Mouse (Mus musculus): Measurements from ENCODE around the gene Caskin1. TPM values are rescaled to one million over a fixed set of nuclear protein-coding genes. Genes with fewer than 3 reads are reported as not detected.

Gene Caskin1
- total RNA-seq, 2 experiments from 2014 or later = 0.05 TPM

GRCm38 (mm10) chr17:24529883-24530282, 41.5 kb downstream of the Caskin1 start:
- no peak for DNase-seq
- intact Hi-C loops (cut with DNase I) = loop anchor here (5.0 kb wide), 2 partner anchors 97 to 127 kb away; partner anchors contain the start of gene Npw

- no peak for DNase-seq
- intact Hi-C loops (cut with DNase I) = loop anchor here (5.0 kb wide), 2 partner anchors 97 to 127 kb away; partner anchors contain the start of gene Npw
Observed at GRCm38 (mm10) chr17:24530361-24531050, 42.1 kb downstream of the Caskin1 start.

DNA sequence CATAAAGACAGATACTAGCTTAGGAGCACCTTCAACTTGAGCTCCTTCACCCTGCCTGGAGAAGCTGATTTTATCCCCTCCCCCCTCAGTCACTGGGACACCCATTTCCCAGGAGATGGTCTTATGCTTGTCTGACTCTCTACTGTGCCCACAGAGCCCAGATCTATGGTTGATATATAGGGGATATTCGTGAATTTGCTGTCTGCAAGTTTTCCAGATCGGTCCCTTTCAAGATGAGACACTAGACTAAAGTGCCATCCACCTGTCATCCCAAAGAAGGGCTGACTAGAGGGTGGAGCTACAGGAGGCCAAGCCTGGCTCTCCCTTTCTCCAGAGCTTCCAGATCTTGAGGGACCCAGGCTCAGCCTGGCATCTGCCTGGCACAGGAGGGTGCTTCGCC, 42.7 kb downstream of the Caskin1 start:
- DNase-seq = no peak
- intact Hi-C loops (cut with DNase I) = loop anchor here (5.0 kb wide), 2 partner anchors 96 to 126 kb away; partner anchors contain the start of gene Npw

DNA sequence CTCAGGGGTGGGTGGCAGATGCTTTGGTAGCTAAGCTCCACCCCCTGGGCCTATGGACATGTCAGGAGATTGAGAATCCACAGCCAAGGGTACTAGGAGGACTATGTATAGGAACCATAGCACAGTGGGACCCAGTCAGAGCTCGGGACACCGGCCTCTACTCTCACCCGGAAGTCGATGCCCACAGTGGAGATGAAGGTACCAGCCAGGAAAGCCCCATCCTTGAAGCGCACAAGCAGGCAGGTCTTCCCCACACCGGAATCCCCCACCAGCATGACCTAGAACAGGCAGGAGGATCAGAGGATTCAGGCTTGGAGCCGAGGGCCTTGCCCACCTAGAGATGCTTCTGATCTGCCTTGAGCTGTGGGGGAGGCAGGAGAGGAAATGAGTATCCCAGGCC, 43.6 kb downstream of the Caskin1 start:
- no peak for DNase-seq
- intact Hi-C loops (cut with DNase I) = loop anchor here (5.0 kb wide), 2 partner anchors 95 to 125 kb away; partner anchors contain the start of gene Npw

DNA sequence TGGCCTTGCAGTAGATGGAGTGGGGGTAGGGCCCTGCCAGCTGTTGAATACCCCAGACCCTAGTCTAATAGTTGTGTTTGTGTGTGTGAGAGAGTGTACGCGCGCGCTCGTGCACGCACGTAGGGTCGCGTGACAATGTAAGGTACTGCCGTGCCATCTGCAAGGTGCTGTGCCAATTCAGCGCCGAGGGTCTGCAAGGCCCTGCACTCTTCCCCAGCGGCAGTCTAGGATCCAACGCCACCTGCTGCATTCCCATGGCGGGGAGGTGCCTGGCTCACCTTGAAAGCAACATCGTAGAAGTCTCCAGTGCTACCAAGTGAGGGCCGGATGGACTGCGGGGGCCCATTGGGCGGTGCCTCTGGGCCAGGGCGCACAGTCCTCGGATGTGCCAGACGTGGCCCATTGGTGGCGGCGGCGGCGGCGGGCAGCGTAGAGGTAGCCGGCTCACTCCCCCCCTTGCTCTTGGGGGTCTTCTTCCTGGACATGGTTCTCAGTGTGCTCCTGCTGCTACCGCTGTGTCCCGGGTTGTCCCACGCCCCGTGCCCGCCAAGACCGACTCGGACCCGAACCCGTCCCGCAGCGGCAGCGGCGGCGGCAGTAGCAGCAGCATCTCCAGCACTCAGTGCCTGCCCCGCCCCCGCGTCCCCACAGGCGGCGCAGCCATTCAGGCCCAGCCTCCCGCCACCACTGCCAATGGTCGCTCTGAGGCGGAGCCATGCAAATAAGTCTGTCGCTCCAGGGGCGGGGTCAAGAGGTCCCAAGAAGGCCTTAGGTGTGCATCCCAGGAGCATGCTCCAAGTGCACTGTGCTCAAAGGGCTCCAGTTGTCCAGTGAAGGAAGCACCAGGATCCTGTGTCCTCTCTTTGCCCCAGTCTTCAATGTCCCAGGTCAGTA, 44.9 kb downstream of the Caskin1 start:
- intact Hi-C loops (cut with DNase I) = loop anchor here (5.0 kb wide), 2 partner anchors 94 to 124 kb away; partner anchors contain the start of gene Npw
- peak; percentile 75 to 82 for DNase-seq

DNA sequence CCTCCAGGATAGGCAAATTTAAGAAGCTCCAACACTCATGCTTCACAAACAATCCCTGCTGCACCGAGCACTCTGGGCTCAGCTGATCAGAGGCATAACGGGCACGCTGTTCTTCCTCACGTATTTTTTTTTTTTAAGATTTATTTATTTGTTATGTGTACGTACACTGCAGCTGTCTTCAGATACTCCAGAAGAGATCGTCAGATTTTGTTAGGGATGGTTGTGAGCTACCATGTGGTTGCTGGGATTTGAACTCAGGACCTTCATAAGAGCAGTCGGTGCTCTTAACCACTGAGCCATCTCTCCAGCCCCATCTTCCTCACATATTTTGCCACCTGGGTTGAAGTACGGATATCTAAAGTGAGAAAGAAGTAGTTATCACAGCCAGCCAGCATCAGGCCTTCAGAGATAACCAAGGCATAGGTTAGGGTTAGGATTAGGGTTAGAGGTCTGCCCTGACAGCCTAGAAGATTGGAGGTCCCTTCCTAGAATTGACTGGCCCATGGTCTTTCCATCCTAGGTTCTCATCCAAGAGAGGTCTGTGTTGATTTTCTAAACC, 45.8 kb downstream of the Caskin1 start, which contains the start of gene Rab26:
Gene Rab26 (minus strand): TSS at position 51 of the 559 bp plus-strand sequence.
- intact Hi-C loops (cut with DNase I) = loop anchor here (5.0 kb wide), 2 partner anchors 93 to 123 kb away; partner anchors contain the start of gene Npw

GRCm38 (mm10) chr17:24535300-24535699, 46.9 kb downstream of the Caskin1 start:
- intact Hi-C loops (cut with DNase I) = no loop called here
- no peak for DNase-seq

More for the DNA sequence above, 45.8 kb downstream of the Caskin1 start, which contains the start of gene Rab26:
- DNase-seq = no peak

DNA sequence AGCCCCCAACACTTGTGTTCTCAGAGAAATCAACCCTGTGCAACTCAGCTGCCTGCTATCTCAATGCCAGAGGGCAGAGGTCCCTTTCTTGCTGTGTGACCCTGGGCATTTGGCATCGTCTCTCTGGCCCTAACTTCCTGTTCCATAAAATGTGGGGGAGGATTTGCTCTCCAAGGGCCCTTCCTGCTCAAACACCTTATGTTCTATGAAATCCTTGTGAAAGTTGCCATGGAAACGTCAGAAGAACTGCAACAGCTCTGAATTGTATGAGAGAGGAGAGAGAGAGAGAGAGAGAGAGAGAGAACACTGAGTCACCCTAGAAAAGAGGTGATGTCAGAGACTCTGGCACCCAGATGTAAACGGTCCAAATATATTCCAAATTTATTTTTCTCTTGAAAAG, 49.1 kb downstream of the Caskin1 start:
- DNase-seq = no peak
- intact Hi-C loops (cut with DNase I) = no loop called here

DNA sequence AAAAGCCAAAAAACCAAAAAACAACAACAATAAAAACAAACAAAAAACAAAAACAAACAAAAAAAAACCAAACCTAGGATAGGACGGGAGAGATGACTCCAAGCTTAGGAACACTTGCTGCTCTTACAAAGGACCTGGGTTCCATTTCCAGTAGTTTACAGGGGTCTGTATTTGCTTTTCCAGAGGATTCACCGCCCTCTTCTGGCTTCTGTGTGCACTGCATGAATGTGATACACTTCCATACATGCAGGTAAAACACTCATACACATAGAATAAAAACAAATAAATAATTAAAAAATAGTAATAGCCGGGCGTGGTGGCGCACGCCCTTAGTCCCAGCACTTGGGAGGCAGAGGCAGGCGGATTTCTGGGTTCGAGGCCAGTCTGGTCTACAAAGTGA, 50.5 kb downstream of the Caskin1 start:
- no peak for DNase-seq
- intact Hi-C loops (cut with DNase I) = no loop called here

- DNase-seq = no peak
Observed at GRCm38 (mm10) chr17:24540375-24540774, 52.0 kb downstream of the Caskin1 start.

DNA sequence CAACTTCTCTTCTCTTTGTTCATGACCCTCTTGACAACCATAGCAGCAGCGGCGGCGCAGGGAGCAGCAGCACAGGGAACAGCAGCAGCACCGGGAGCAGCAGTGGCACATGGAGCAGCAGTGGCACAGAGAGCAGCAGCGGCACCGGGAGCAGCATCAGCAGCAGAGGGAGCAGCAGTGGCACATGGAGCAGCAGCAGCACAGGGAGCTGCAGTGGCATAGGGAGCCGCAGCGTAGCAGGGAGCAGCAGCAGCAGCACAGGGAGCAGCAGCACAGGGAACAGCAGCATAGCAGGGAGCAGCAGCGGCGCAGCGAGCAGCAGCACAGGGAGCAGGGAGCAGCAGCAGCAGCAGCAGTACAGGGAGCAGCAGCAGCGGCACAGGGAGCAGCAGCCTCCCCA, 56.2 kb downstream of the Caskin1 start:
- DNase-seq = no peak
- intact Hi-C loops (cut with DNase I) = no loop called here

More at GRCm38 (mm10) chr17:24540375-24540774, 52.0 kb downstream of the Caskin1 start:
- intact Hi-C loops (cut with DNase I) = no loop called here

- intact Hi-C loops (cut with DNase I) = no loop called here
- no peak for DNase-seq
Observed at GRCm38 (mm10) chr17:24545247-24545646, 56.8 kb downstream of the Caskin1 start.

DNA sequence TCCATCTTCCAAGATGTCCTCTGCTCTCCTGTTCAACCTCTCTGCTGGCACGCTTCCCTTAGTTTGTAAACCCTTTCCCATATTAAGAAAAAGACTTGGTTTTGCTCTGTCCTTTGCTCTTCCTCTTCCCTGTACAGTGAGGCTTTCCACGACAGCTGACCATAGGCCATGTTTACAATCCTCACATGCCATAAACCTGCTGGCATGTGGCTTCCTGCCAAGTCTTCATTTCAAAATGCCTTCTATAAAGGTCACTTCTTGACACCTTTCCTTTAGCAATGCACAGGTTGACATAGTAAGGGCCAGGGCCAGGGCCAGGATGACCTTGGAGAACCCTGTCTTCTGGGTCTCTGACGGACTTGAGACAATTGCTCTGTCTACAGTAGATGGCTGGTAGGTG, 57.8 kb downstream of the Caskin1 start:
- DNase-seq = no peak
- intact Hi-C loops (cut with DNase I) = no loop called here

- no peak for DNase-seq
- intact Hi-C loops (cut with DNase I) = no loop called here
Observed at GRCm38 (mm10) chr17:24548435-24548834, 60.0 kb downstream of the Caskin1 start.

DNA sequence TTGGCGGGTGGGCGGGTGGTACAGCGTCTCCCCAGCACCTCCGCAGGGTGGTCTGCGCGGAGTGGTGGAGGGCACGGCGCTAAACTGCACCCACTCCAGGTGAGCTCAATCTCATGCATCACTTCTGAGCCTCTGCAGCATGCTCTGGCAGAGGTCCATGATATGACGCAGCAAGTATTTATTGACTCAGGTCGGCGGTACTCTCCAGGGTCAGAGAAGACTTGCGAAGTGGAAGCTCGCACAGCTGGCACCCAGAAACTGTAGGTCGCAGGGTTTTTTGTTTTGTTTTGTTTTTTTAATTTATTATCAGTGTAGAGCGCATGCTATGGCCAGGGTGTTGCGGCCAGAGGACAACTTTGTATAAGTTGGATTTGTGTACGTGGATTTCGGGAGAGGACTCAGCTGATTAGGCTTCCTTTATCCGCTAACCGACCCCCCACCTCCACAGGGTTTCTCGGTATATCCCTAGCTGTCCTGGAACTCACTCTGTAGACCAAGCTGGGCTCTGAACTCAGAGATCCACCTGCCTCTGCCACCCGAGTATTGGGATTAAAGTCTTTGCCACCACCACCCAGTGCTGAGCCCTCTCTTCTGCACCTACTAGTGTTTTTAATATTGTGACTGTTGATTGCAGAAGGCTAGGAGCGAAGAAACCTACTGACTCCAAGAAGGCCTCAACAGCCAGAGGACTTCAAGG, 60.7 kb downstream of the Caskin1 start:
- intact Hi-C loops (cut with DNase I) = no loop called here

GRCm38 (mm10) chr17:24549618-24550415, 61.4 kb downstream of the Caskin1 start, which contains the start of gene Pkd1:
TSS of gene Pkd1 (plus strand) at chr17:24549834.
- peak; percentile 98 to 99 for DNase-seq
- intact Hi-C loops (cut with DNase I) = no loop called here

More for the DNA sequence above, 60.7 kb downstream of the Caskin1 start:
- no peak for DNase-seq

DNA sequence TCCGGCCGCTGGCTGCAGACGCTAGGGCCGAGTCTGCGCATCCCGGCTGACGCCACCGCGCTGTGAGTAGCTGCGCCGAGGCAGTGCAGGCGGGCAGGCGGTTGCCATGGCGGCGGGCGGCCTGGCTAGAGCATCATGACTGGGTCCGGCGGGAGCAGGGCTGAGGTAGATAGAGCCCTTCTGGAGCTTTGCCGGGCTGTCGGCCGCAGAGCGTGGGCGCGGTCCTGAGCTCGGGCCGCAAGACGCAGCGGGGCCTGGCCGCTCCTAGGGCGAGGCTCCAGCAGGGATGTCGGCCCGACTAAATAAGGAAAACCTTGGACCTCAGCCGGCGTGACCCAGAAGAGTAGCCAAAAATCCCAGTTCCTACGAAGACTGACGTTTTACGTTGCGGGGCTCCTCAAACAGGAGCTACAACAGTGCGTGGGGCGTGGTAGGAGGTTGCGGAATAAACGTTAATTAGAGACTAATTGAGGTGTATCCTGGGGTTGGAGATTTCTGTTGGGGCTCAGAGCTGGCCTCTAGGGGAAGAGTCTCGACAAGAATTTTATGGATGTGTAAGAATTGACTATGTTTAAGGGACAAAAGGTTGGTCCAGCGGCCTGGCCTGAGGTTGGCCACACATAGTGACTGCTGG, 62.1 kb downstream of the Caskin1 start:
- DNase-seq = peak; percentile 73 to 80
- intact Hi-C loops (cut with DNase I) = no loop called here

DNA sequence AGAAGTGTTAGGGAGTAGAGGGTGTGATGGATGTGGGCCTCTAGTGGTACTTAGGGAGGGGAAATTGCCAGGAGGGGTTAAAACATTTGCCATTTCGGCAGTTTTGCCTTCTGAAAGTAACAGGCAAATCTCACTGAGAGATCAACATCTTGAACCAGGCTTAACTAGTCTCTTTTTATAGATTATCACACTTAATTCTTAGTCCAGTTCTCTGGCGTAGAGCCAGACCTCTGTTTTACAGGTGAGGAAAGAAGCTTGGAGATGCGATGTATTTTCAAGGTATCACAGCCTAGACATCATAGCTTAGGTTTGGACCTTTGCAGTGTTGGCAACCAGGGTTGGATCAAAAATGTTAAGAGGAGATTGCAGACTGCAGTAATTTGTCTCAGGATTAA, 62.6 kb downstream of the Caskin1 start:
- no peak for DNase-seq
- intact Hi-C loops (cut with DNase I) = no loop called here

- intact Hi-C loops (cut with DNase I) = no loop called here
Observed at GRCm38 (mm10) chr17:24557091-24557490, 68.7 kb downstream of the Caskin1 start.

More at GRCm38 (mm10) chr17:24557091-24557490, 68.7 kb downstream of the Caskin1 start:
- peak; percentile 45 to 64 for DNase-seq
